In genomic region chr17:67966853-67967540, GRCm38 (mm10) we compare ENCODE assay signal across 23 mouse cellular contexts.
"Had no signal": no experiment of that assay in that cellular context is flagged by ENCODE, and none has a peak within 500 bp of the region (broad histone marks: within the 10 kb centered on the region; RNA-seq: fewer than 3 reads in every experiment).

No protein-coding gene starts in this region.

- DNase-seq: gastrocnemius, postnatal 14 days; gastrocnemius, postnatal 36 days; heart, adult 18-20 months; heart, postnatal 10 days; kidney, adult 11 months; kidney, adult 2 months; kidney, adult 9 months; kidney, postnatal 14 days; kidney, postnatal 36 days; layer of hippocampus, adult 9-11 months; layer of hippocampus, postnatal 36 days had no signal

- H3K9me3 ChIP-seq: heart, embryonic 10.5 days; heart, embryonic 12.5 days; hindbrain, embryonic 12.5 days; kidney, embryonic 15.5 days; limb, embryonic 13.5 days; limb, embryonic 15.5 days; liver, embryonic 12.5 days had no signal

- H3K4me3 ChIP-seq: heart, embryonic 10.5 days; heart, embryonic 12.5 days; hindbrain, embryonic 12.5 days; kidney, embryonic 15.5 days; limb, embryonic 13.5 days; limb, embryonic 15.5 days; liver, embryonic 12.5 days had no signal

- H3K4me2 ChIP-seq: heart, embryonic 12.5 days; hindbrain, embryonic 12.5 days; hindbrain, embryonic 14.5 days; kidney, embryonic 15.5 days; limb, embryonic 13.5 days; limb, embryonic 15.5 days; liver, embryonic 12.5 days had no signal

- H3K36me3 ChIP-seq: heart, embryonic 12.5 days; hindbrain, embryonic 12.5 days; kidney, embryonic 15.5 days; limb, embryonic 13.5 days; limb, embryonic 15.5 days; liver, embryonic 12.5 days had no signal

- H3K27me3 ChIP-seq: hindbrain, embryonic 12.5 days; kidney, embryonic 15.5 days; limb, embryonic 13.5 days; limb, embryonic 15.5 days; liver, embryonic 12.5 days had no signal

- H3K9ac ChIP-seq: heart, embryonic 12.5 days; hindbrain, embryonic 12.5 days; hindbrain, embryonic 14.5 days; kidney, embryonic 15.5 days; limb, embryonic 13.5 days; limb, embryonic 15.5 days; liver, embryonic 12.5 days; liver, embryonic 14.5 days had no signal

- H3K27ac ChIP-seq: heart, embryonic 10.5 days; hindbrain, embryonic 12.5 days; hindbrain, embryonic 14.5 days; kidney, embryonic 15.5 days; kidney, postnatal 0 days; limb, embryonic 13.5 days; limb, embryonic 15.5 days; liver, embryonic 12.5 days; liver, embryonic 14.5 days had no signal

- ATAC-seq: hindbrain, embryonic 16.5 days; intestine, embryonic 16.5 days; liver, embryonic 12.5 days had no signal

- H3K4me1 ChIP-seq: heart, embryonic 10.5 days; heart, embryonic 12.5 days; hindbrain, embryonic 12.5 days; kidney, embryonic 15.5 days; limb, embryonic 15.5 days; liver, embryonic 12.5 days had no signal
